ENCODE assay signal across 8 mouse cellular contexts in genomic region chr5:34370840-34371239, GRCm38 (mm10). TPM values are rescaled to one million over a fixed set of nuclear protein-coding genes. Genes with fewer than 3 reads are reported as not detected.
DNase-seq lines count a peak whose midpoint lies in the region; ATAC-seq and TF ChIP-seq lines count a peak whose summit lies in the region.

No protein-coding gene starts in this region.

- H3K4me3 ChIP-seq in kidney, postnatal 0 days (replicated peaks; ENCODE audit: low read depth, low read length), result peak overlapping the region; percentile 82
- peak overlapping the region; percentile 95 for H3K4me3 ChIP-seq in embryonic facial prominence, embryonic 10.5 days
- peak overlapping the region; percentile 87 for H3K4me3 ChIP-seq in hindbrain, postnatal 0 days (ENCODE audit: low read length)
- H3K4me3 ChIP-seq in myocyte, result peak overlapping the region; percentile 50

- peak overlapping the region; percentile 93 for H3ac ChIP-seq in myocyte (ENCODE audit: control insufficient read depth, insufficient read length)

- H3K27me3 ChIP-seq in kidney, postnatal 0 days (ENCODE audit: insufficient read depth, low read length), result no peaks in the 10 kb centered on the region
- H3K27me3 ChIP-seq in embryonic facial prominence, embryonic 10.5 days (replicated peaks; ENCODE audit: low read depth, poor library complexity, severe bottlenecking), result no peaks in the 10 kb centered on the region
- no peaks in the 10 kb centered on the region for H3K27me3 ChIP-seq in hindbrain, postnatal 0 days (ENCODE audit: insufficient read depth, low read length)
- no peaks in the 10 kb centered on the region for H3K27me3 ChIP-seq in myocyte (ENCODE audit: control insufficient read depth, insufficient read depth, insufficient read length)

- TF ChIP-seq CTCF in kidney, postnatal 0 days (IDR thresholded peaks at IDR 0.05; ENCODE audit: low read depth), result no peak
- no peak for TF ChIP-seq CTCF in hindbrain, postnatal 0 days (IDR thresholded peaks at IDR 0.05; ENCODE audit: low read depth)

- peak overlapping the region; percentile 72 for H3K4me2 ChIP-seq in kidney, postnatal 0 days (ENCODE audit: low read length)
- H3K4me2 ChIP-seq in hindbrain, postnatal 0 days (ENCODE audit: low read depth, low read length), result peak overlapping the region; percentile 67
- H3K4me2 ChIP-seq in myocyte (ENCODE audit: low read depth), result peak overlapping the region; percentile 90

- WGBS in kidney, postnatal 0 days, result 24% methylated on average over 8 of the region's 8 CpGs
- 39% methylated on average over 8 of the region's 8 CpGs for WGBS in embryonic facial prominence, embryonic 10.5 days
- 26% methylated on average over 8 of the region's 8 CpGs for WGBS in hindbrain, postnatal 0 days

- DNase-seq in kidney, postnatal 0 days (ENCODE audit: low spot score), result no peak
- no peak for DNase-seq in kidney, adult 11 months
- DNase-seq in embryonic facial prominence, embryonic 10.5 days (ENCODE audit: low spot score), result no peak
- DNase-seq in hindbrain, postnatal 0 days (ENCODE audit: low spot score), result no peak
- DNase-seq in cerebellum, adult 18-20 months, result no peak
- no peak for DNase-seq in adrenal gland, postnatal 4 days (ENCODE audit: low spot score in 2 of 2)
- DNase-seq in adrenal gland, adult (ENCODE audit: inconsistent age in 2 of 2, low spot score in 1 of 2), result no peak

- no peaks in the 10 kb centered on the region for H3K9me3 ChIP-seq in kidney, postnatal 0 days (replicated peaks; ENCODE audit: low read length)
- no peaks in the 10 kb centered on the region for H3K9me3 ChIP-seq in embryonic facial prominence, embryonic 10.5 days
- H3K9me3 ChIP-seq in hindbrain, postnatal 0 days (ENCODE audit: low read length), result no peaks in the 10 kb centered on the region

- no peak for ATAC-seq in kidney, postnatal 0 days (replicated peaks; ENCODE audit: low FRiP score, low read depth)
- no peak for ATAC-seq in hindbrain, postnatal 0 days

- H3K9ac ChIP-seq in kidney, postnatal 0 days (ENCODE audit: low read depth, low read length), result peak overlapping the region; percentile 98
- H3K9ac ChIP-seq in hindbrain, postnatal 0 days (replicated peaks; ENCODE audit: low read length), result peak overlapping the region; percentile 89

- H3K4me1 ChIP-seq in kidney, postnatal 0 days (replicated peaks; ENCODE audit: insufficient read depth, low read length), result peaks cover 10% of the 10 kb centered on the region; the same call in 1 of the 2 replicates
- peaks cover 31% of the 10 kb centered on the region for H3K4me1 ChIP-seq in embryonic facial prominence, embryonic 10.5 days
- H3K4me1 ChIP-seq in hindbrain, postnatal 0 days (ENCODE audit: insufficient read depth, low read length), result peaks cover 4% of the 10 kb centered on the region; the same call in 1 of the 2 replicates

- no peak overlapping the region for H3K27ac ChIP-seq in kidney, postnatal 0 days
- H3K27ac ChIP-seq in embryonic facial prominence, embryonic 10.5 days (replicated peaks), result peak overlapping the region; percentile 91
- H3K27ac ChIP-seq in hindbrain, postnatal 0 days, result peak overlapping the region; percentile 93; the same call in 1 of the 2 replicates

- no peaks in the 10 kb centered on the region for H3K36me3 ChIP-seq in kidney, postnatal 0 days (ENCODE audit: insufficient read depth, low read length)
- no peaks in the 10 kb centered on the region for H3K36me3 ChIP-seq in embryonic facial prominence, embryonic 10.5 days (replicated peaks)
- no peaks in the 10 kb centered on the region for H3K36me3 ChIP-seq in hindbrain, postnatal 0 days (ENCODE audit: insufficient read depth, low read length)
- H3K36me3 ChIP-seq in myocyte (ENCODE audit: control insufficient read depth, insufficient read depth), result no peaks in the 10 kb centered on the region

- TF ChIP-seq POLR2A in myocyte (IDR thresholded peaks at IDR 0.05; ENCODE audit: insufficient read length, low read depth), result no peak

- peaks cover 55% of the 10 kb centered on the region for H3K79me2 ChIP-seq in myocyte (ENCODE audit: control insufficient read depth, insufficient read depth)

TF ChIP-seq in myocyte, 11 proteins besides CTCF, POLR2A, EP300 and RAD21:
- TF ChIP-seq TCF3 (IDR thresholded peaks at IDR 0.05; ENCODE audit: insufficient read length, low read depth), result no peak
- TF ChIP-seq POLR2AphosphoS2 (IDR thresholded peaks at IDR 0.05; ENCODE audit: insufficient read length, low read depth), result no peak
- no peak for TF ChIP-seq TCF12 (IDR thresholded peaks at IDR 0.05; ENCODE audit: insufficient read depth, poor library complexity, severe bottlenecking)

RNA-seq across cellular contexts. Expression of gene Fam193a, which starts 1.1 kb away (rescaled TPM):
- 6.8 and 6.9 TPM in 2 replicates for polyA plus RNA-seq in kidney, postnatal 0 days (2015; fragmentation: Nextera tagmentation; extraction: Ambion mirVana)
- polyA plus RNA-seq in embryonic facial prominence, embryonic 10.5 days (2016; fragmentation: Nextera tagmentation; extraction: Ambion mirVana), result 12.1 and 13.8 TPM in 2 replicates
- 33.1 and 36.9 TPM in 2 replicates for total RNA-seq in hindbrain, postnatal 0 days (2014; rRNA removed)
- polyA plus RNA-seq in hindbrain, postnatal 0 days (2015; fragmentation: Nextera tagmentation; extraction: Ambion mirVana), result 9.6 and 11.6 TPM in 2 replicates
- polyA plus RNA-seq in myocyte (2012; fragmentation: generic; extraction: Trizol), result 12.7 TPM
- 10 to 100 TPM; 40.4 to 42.5 TPM for total RNA-seq in adrenal gland, postnatal 4 days (2021)

RNA-seq across cellular contexts. Expression of gene Rnf4, which starts 34.8 kb away (rescaled TPM):
- polyA plus RNA-seq in kidney, postnatal 0 days (2015; fragmentation: Nextera tagmentation; extraction: Ambion mirVana), result 118 and 130 TPM in 2 replicates
- 198 and 205 TPM in 2 replicates for polyA plus RNA-seq in embryonic facial prominence, embryonic 10.5 days (2016; fragmentation: Nextera tagmentation; extraction: Ambion mirVana)
- 103 and 104 TPM in 2 replicates for total RNA-seq in hindbrain, postnatal 0 days (2014; rRNA removed)
- polyA plus RNA-seq in hindbrain, postnatal 0 days (2015; fragmentation: Nextera tagmentation; extraction: Ambion mirVana), result 119 and 127 TPM in 2 replicates
- polyA plus RNA-seq in myocyte (2012; fragmentation: generic; extraction: Trizol), result 78.2 TPM
- total RNA-seq in adrenal gland, postnatal 4 days (2021), result 100 to 1,000 TPM; 129 TPM
